Mouse (Mus musculus): Measurements from ENCODE around the gene Hsd17b1. TPM values are rescaled to one million over a fixed set of nuclear protein-coding genes. Genes with fewer than 3 reads are reported as not detected.

Gene Hsd17b1
- total RNA-seq, 2 experiments from 2014 or later: not detected

DNA sequence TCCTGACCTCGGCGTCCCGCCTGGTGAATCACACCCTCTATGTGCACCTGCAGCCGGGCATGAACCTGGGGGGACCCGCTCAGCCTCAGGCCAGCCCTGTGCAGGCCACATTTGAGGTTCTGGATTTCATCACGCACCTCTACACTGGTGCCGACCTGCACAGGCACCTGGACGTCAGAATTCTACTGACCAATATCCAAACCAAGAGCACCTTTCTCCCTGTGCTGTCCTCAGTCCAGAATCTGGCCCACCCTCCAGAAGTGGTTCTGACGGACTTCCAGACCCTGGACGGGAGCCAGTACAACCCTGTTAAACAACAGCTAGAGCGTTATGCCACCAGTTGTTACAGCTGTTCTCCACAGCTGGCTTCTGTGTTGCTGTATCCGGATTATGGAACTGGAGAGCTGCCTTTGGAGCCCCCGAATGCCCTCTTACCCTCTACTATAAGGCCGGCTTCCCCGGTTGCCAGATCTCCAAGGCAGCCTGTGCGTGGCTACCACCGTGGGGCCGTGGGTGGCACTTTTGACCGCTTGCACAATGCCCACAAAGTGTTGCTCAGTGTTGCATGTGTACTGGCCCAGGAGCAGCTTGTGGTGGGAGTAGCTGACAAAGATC, 5.0 kb downstream of the Hsd17b1 start:
- no peak for DNase-seq
- intact Hi-C loops (cut with DNase I): no loop called here

DNA sequence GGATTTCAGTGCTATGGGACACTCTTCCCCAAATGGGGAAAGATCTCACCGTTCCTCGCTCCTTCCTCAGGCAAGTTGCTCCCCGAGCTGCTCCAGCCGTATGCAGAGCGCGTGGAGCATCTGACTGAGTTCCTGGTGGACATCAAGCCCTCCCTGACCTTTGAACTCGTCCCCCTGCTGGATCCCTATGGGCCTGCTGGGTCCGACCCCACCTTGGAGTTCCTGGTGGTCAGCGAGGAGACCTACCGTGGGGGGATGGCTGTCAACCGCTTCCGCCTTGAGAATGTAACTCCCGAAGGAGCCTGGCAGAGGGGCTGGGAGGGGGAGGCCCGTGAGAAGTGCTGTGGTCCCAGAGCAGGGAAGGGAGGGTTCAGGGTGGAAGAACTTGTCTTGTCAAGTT, 6.0 kb downstream of the Hsd17b1 start:
- intact Hi-C loops (cut with DNase I): no loop called here
- no peak for DNase-seq

DNA sequence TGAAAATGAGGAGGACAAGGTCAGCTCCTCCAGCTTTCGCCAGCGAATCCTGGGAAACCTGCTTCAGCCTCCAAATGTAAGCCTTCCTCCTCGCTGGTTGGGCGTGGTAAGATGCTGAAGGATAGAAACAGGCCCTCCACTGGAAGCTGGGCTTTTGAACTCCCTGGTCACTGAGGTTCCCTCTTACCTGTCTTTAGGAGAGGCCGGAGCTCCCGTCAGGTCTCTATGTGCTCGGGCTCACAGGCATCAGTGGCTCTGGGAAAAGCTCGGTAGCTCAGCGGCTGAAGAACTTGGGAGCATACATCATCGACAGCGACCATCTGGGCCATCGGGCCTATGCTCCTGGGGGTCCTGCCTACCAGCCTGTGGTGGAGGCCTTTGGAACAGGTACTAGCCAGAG, 6.6 kb downstream of the Hsd17b1 start:
- intact Hi-C loops (cut with DNase I): no loop called here

DNA sequence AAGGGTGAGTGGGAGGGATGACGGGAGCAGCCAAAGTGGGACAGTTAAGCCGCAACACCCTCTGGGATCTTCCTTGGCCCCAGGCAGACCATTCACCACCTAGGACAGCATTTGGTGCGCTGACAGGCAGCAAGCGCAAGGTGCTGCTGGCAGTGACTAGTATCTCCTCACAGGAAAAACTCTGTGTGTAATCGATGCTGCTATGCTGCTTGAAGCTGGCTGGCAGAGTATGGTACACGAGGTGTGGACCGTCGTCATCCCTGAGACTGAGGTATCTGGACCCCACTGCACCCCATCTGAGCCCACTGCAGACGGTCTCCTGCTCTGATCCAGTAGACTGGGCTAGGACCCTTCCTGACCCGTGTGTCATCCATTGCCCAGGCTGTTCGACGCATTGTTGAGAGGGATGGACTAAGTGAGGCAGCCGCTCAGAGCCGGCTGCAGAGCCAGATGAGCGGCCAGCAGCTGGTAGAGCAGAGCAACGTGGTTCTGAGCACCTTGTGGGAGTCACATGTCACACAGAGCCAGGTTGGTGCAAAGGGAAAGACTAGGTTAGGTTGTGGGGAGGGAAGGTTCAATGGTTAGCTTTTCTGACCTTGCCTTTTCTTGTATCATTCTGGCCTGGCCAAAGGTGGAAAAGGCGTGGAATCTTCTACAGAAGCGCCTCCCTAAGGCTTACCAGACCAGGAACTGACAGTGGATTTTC, 7.6 kb downstream of the Hsd17b1 start:
- DNase-seq: no peak
- intact Hi-C loops (cut with DNase I): no loop called here

More for the DNA sequence above, 6.6 kb downstream of the Hsd17b1 start:
- DNase-seq: no peak

DNA sequence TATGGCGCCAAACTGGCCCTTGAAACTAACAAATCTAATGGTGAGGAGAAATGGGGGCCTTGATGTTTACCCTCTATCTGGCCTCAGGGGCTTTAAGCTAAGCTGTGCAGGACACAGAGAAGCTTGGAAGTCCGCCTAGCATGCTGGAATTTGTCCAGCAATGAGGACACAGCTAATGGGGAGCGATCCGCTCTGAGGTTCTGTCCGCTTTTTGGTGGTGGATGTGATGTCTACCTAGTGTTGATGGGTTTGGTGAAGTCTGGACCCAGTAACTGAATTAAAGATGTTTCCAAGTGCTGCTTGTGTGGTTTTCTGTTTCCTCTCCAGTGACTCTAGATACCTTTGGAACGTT, 8.1 kb downstream of the Hsd17b1 start:
- intact Hi-C loops (cut with DNase I): no loop called here

DNA sequence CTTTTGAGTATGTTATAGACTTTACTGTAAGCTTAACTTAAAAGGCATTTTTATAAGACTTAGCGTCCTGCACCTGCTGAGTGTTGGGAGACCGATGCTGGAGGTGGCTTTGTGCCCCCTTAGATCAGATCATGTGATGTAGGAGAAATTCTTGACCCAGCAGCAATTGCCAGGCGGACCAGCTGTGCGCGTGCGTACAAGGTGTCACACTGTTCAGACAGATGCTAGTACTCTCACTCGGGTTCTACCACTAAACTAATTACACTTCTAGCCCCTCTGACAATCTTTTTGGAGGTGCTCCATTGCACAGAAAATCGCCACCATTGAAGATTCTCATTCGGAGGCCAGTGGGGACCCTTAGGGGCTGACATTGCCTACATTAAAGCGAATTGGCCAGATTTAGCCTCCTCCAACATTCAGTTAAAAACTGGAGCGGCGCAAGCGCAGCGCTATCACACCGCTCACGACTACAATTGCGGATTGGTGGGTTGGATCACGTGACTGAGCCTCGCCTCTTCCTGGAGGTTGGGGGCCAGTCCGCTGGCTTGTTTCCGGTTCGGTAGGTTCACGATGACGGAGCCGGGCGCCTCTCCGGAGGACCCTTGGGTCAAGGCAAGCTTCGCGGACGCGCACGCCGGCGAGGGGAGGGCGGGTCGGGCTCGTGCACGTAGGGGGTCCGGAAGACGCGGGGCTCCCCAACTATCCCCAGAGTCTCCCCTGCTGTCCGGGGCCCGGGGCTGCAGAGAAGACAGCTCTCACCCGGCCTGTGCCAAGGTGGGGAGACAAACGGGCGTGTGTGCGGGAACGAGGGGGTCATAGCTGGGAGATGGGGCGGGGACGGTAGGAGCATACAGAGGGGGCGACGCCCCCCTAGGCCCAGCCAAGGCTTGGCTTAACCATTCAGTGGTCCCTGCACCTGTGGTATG, 8.8 kb downstream of the Hsd17b1 start, which contains the start of gene Mlx:
TSS of gene Mlx (plus strand) at position 522 of the 926 bp plus-strand sequence.
- intact Hi-C loops (cut with DNase I): no loop called here
- DNase-seq: peak; percentile 75 to 86

More for the DNA sequence above, 8.1 kb downstream of the Hsd17b1 start:
- DNase-seq: no peak

DNA sequence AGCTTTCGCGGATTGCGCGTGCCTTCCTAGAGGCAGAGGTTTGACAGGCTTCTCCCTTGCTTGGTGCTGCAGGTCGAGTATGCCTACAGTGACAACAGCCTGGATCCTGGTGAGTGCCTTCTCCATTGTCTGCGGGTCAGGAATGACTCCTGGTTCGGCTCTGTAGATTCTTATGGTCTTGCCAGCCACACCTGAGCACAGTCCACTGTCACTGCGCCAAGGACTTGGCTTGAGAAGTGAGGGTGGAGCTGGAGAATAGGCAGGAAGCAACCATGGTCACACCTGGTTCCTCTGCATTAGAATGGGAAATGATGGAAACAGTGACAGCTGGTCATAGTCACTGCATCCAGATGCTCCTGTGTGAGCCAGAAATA, 9.5 kb downstream of the Hsd17b1 start:
- intact Hi-C loops (cut with DNase I): no loop called here
- DNase-seq: no peak

DNA sequence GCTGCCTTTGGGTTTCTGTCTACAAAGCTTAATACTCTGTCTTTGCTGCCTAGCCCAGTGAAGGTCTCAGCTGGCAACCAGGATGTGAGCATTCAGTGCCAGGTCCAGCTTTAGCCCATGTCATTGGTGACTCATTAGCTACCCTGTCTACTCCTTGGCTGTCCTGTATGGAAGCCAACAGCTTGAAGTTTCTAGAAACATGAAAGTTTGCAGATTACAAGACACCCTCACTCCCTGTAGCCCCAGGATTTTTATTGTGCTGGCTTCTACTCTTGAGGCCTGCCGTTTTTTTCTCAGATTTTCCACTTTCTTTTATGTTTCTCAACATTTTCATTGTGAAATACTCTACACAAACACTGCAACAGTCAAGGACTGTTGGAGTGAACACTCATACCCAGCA, 11.7 kb downstream of the Hsd17b1 start:
- intact Hi-C loops (cut with DNase I): no loop called here
- no peak for DNase-seq

DNA sequence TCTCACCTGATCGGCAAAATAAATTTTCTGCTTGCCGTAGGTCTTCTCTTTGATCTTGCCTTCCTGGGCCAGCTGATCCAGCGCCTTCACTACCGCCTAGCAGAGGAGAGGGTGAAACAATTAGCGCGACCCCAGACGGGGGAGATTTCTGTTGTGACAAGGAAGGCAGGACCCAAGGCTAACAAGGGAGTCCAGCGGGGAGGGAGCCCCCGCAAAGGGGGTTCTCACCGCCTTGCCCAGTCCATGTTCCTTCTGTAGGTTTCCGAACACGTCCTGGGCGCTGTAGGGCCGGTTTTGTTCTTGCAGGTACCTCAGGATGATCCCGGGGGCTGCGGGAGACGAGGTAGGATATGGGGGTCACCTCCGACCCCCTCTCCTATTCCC, 16.7 kb downstream of the Hsd17b1 start:
- DNase-seq: no peak
- intact Hi-C loops (cut with DNase I): loop anchor here (1.0 kb wide), 1 partner anchor 80 kb away; the partner anchor contains the start of gene Ccr10

DNA sequence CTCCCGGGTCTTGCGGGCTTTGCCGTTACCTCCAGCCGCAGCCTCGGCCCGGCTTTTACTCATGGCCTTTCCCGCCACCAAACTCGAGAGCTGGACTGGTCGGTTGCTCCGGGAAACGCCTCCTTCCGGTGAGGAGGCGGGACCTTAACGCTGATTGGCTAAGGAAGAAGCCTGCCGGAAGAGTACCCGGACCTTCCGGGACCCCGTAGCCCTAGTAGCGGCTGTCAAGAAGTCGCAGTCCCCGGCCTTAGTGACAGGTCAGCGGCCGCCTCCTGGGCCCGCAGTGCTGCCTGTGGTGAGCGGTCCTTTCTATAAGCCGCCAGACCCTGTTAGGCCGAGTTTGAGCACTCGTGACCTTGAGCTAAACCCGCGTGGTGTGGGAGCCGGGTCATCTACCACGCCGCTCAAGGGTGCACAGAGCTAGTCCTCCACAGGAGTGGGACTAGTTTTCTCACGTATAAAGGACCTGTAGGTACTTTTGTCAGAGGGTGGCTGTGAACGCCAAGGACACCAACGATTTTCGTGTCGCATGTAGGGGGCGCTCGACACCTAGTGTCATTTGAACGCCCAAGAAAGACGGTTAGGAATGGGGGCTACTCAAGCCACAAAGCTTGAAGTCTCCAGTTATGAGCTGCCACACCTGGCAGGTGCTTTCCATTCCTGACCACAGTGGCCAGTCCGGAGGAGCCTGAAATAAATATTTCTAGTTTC, 17.3 kb downstream of the Hsd17b1 start, which contains the start of gene Psmc3ip:
TSS of gene Psmc3ip (minus strand) at position 123 of the 711 bp plus-strand sequence.
- DNase-seq: peak; percentile 93 to 96
- intact Hi-C loops (cut with DNase I): loop anchor here (1.0 kb wide), 1 partner anchor 80 kb away; the partner anchor contains the start of gene Ccr10

DNA sequence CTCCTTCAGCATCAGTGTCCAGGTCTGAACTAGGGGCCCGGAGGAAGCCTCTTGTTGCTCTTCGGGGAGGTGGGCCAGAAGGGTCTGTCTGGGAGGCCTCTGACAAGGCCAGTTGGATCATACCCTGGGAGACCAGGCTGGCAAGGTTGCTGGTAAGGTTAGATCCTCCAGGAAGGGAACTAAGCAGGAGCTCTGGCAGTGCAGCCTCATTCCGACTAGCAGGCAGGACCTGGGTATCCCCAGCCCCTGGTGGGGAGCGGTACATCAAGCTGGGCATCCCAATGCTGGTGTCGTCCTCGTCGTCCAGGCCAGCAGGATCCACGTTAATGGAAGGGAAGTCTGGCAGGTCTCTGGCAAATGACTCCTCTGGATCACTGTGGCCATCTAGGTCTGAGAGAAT, 20.0 kb downstream of the Hsd17b1 start:
- DNase-seq: no peak
- intact Hi-C loops (cut with DNase I): no loop called here

DNA sequence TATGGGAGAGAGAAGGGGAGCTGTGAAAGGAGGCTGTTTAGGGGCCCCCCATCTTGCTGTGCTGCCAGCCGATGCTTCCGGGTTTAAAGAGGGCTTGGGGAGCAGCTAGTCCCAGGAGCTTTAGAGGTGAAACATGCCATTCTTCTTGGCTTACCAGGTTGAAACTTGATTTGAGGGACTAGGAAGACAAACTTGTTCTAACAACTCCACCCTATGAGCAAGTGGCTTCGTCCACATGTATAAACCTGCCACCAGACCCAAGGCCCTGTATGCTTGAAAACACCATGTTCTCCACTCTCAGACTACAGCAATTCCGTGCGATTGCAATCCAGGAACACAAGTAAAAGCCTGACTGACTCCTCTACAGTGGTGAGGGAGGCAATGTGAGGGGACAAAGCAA, 24.8 kb downstream of the Hsd17b1 start:
- DNase-seq: no peak
- intact Hi-C loops (cut with DNase I): no loop called here

DNA sequence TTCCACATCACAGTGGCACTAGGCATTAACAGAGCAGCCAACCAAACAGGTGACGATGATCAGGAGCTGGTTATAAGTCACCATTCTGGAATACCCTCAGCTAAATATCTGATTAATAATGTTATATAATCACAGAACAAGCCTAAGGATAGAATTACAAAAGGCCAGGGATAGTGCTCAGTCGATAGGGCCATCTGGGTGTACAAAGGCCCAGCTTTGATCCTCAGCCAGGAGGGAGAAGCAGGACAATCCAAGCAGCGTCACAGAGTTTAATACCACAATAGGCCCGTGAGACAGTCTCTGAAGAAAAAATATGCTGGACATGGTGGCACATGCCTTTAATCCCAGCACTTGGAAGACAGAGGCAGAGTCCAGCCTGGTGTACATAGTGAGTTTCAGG, 31.1 kb downstream of the Hsd17b1 start:
- intact Hi-C loops (cut with DNase I): no loop called here
- DNase-seq: no peak

DNA sequence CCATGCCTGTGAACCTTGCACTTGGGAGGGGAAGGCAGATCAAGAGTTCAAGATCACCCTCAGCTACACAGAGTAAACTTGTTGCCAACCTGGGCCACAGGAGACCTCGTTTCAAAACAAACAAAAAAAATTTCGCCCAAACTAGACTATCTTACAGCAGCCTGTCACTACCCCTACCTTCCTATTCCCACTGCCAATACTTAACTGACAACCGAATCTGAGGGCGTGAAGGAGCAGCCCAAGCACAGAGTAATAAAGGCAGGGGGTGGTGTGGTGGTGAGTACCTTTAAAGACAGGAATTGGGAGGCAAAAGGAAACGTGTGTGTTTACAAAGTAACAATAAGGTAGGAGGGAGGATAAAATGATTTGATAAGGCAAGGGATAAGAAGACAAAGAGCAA, 32.5 kb downstream of the Hsd17b1 start:
- intact Hi-C loops (cut with DNase I): no loop called here
- DNase-seq: no peak

DNA sequence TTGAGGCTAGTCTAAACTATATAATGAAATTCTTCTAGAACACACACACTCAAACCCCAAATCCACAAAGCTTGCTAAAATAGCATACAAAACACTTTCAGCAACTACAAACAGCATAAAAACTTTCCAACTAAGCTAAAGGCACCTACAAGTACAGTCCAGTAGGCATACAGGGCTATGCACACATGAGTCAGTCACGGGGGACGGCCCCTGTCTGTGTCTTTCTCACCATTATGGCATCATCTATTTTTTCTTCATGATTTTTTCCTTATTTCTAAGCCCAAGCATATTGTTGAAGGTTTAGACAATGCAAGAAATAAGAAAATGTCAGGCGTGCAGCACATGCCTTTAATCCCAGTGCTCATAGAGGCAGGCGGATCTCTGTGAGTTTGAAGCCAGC, 33.0 kb downstream of the Hsd17b1 start:
- no peak for DNase-seq
- intact Hi-C loops (cut with DNase I): no loop called here

DNA sequence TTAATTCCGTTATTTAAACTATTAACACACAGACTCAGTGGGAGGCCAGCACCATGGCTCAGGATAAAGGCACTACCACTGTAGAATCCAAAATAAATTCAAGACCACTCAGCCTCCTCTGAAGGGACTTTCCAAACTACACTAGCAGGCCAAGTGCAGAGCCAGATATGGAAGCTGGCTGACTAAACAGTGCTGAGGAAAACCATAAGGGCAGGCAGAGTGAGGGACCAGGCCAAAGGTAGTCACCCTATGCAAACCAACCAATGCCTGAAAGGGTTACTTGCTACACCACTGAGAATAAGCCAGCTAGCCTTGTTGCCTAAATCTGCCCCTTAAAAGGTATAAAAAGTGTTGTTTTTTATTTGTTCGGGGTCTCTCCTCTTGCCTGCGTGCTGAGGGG, 34.0 kb downstream of the Hsd17b1 start:
- intact Hi-C loops (cut with DNase I): no loop called here

DNA sequence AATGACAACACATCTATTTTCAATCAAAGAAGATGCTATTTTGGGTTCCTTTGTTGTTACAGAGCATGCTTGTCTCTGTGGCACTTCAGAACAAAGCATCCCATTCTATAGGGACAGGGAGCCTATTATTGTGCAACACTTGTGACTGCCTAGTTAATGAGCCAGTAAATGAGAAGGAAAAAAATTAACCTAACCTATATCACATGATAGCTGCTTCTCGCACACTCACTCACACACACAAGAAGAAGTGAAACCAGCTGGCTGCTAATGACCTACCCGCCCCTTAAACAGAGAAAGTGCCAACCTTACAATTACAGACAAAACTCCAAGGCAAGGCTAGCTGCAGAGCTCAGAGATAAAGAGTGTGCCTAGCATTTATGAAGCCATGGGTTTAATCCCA, 37.4 kb downstream of the Hsd17b1 start:
- no peak for DNase-seq
- intact Hi-C loops (cut with DNase I): loop anchor here (5.0 kb wide), 1 partner anchor 57 kb away; the partner anchor contains the start of genes Cntnap1 and Plekhh3

More for the DNA sequence above, 34.0 kb downstream of the Hsd17b1 start:
- DNase-seq: no peak

DNA sequence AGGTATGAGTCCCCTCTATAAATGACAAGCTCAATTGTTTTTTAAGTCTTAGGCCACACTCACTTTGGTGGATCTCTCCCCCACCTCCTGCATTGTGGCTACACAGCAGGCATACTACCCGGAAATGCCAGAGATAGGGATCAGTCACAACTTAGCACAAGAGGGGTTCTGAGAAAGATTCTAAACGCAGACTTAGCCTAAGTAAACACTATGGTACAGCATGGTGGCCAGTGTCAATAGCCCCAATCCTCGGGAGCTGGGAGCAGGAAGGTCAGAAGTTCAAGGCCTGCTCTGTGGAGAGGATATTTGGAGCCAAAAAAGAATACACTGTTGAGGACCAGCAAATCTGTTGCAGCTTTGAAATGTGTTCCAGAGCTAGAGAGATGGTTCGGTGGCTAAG, 39.9 kb downstream of the Hsd17b1 start:
- intact Hi-C loops (cut with DNase I): loop anchor here (5.0 kb wide), 1 partner anchor 54 kb away; the partner anchor contains the start of genes Cntnap1 and Plekhh3
- no peak for DNase-seq

DNA sequence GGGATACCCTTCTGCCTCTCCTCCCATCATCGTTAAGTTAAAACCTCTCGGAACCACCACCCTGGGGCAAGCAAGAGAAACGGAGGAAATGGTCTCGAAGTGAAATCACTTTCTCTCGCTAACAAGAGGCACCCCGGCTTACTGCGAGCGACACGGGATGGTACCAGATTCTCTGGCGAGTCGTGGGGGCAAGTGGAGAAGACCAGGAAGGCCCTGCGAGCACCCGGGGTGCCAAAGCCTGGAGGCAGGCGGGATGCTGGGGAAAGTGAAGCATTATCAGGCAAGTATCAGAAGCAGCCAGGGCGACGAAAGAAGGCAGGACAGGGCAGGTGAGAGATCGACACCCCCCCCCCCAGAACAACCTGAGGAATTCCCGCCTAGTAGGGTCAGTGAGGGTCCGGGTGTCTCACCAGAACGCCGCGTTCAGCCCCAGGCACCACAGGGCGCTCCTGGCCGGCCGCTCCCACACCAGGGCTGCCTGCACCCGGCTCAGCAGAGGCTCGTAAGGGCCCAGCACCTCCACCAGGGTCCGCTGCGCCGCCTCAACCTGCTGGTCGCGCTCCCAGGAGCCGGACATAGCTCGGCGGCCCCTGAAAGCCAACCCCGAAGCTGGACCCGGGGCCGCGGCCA, 41.0 kb downstream of the Hsd17b1 start:
- intact Hi-C loops (cut with DNase I): loop anchor here (5.0 kb wide), 1 partner anchor 53 kb away; the partner anchor contains the start of genes Cntnap1 and Plekhh3
- no peak for DNase-seq
